Mouse (Mus musculus) kidney, adult 2 months (tissue): Measurements from ENCODE around the gene Acp6. TPM values are rescaled to one million over a fixed set of nuclear protein-coding genes. Genes with fewer than 3 reads are reported as not detected.

Experiments used
- DNase-seq: peaks from one replicate; pipeline ENCODE4 v3.0.0; 2021
- H3K27ac ChIP-seq: fragments of 200-500 bp; 2 replicates; pipeline ENCODE4 v1.5.1; 2012; ENCODE audit warnings: low read depth, low read length, control low read depth, inconsistent platforms; ENCODE audit not compliant: insufficient read depth
- H3K27me3 ChIP-seq: fragments of 200-500 bp; replicated peaks from 2 replicates; pipeline ENCODE4 v1.6.1; 2012; ENCODE audit warnings: mild to moderate bottlenecking, moderate library complexity, low read length, inconsistent platforms; ENCODE audit not compliant: control insufficient read depth, insufficient read depth
- H3K36me3 ChIP-seq: fragments of 200-500 bp; 2 replicates; pipeline ENCODE4 v1.6.1; 2012; ENCODE audit warnings: mild to moderate bottlenecking, moderate library complexity, low read length, inconsistent platforms; ENCODE audit not compliant: control insufficient read depth, insufficient read depth
- H3K4me1 ChIP-seq: fragments of 200-500 bp; 2 replicates; pipeline ENCODE4 v1.6.1; 2011; ENCODE audit warnings: low read length; ENCODE audit not compliant: control insufficient read depth, insufficient read depth
- H3K4me3 ChIP-seq: fragments of 200-500 bp; 2 replicates; pipeline ENCODE4 v1.5.1; 2011; ENCODE audit warnings: mild to moderate bottlenecking, low read depth, low read length, control low read depth; ENCODE audit not compliant: insufficient read depth
- CTCF ChIP-seq: fragments of 200-500 bp; conservative IDR thresholded peaks from 2 replicates; pipeline ENCODE4 v1.5.1; 2011; ENCODE audit warnings: low read depth, mild to moderate bottlenecking, control low read depth, low read length, moderate library complexity, mixed read lengths; ENCODE audit not compliant: insufficient read depth, insufficient read length
- POLR2A ChIP-seq: fragments of 200-500 bp; IDR thresholded peaks from one replicate; pipeline ENCODE4 v1.6.1; 2011; ENCODE audit warnings: low read depth, low read length, control low read depth
- WGBS: fragments of 180-500 bp; shearing (Covaris S2); methylation state at CpG from one replicate; pipeline ENCODE4 v1.1.7; 2018; 5-methylcytosine and 5-hydroxymethylcytosine counted together
- polyA plus RNA-seq: library from polyadenylated mRNA; depleted of rRNA; stranded (reverse); fragments of >200 nt; gene quantifications from 2 replicates; pipeline ENCODE4 v1.2.3, GENCODE M21; 2012

Acp6 gene
- polyA plus RNA-seq, 1 experiment: 67.8 TPM

DNA sequence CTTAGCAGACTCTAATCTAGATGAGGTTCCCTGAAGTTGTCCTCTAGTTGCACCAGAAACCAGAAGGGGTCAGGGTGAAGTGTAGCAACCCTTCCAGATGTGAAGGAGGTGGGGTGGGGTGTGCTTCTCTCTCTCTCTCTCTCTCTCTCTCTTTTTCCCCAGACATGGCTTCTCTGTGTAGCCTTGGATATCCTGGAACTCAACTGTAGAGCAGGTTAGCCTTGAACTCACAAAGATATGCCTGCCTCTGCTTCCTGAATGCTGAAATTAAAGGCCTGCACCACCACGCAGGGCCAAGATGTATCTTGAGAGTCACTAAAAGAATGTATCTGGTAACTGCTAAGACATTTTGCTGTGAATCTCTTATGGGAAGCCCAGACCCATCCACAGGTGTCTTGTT, 1.3 kb upstream of the Acp6 start:
- Histone ChIP-seq H3K36me3 (no peaks in the 10 kb centered on the region), H3K4me3 (no peak overlapping the region), H3K4me1 (peaks cover 3% of the 10 kb centered on the region; the same call in 1 of the 2 replicates), H3K27me3 (no peaks in the 10 kb centered on the region), H3K27ac (no peak overlapping the region)
- TF ChIP-seq CTCF (no peak), POLR2A (no peak)
- DNase-seq: no peak
- 92% methylated on average over 1 of the region's 1 CpGs for WGBS

DNA sequence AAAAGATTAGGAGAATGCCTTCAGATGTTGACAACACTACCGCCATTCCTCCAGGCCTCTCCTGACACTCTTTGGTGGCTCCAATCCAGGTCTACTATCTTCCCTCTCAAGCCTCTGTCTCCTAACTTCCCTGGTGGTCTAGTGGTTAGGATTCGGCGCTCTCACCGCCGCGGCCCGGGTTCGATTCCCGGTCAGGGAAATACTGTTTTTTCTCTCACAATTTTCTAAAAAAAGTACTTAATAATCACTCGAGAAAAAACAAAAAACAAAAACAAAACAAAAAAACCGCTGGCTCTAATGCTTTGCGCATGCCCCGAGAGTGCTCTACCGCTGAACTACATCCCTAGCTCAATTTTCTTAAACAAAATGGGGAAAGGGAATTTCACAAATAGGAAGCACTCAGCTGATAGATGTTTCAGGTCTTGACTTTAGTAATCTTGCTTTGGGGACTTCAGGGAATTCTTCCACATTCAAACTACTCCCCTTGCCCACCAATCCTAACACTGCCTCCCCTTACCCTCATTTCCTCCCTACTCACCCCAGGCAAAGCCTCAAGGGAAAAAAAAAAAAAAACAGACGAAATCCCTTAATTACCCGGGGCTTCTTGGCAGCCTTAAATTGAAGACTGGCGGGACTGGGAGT, 498 bp upstream of the Acp6 start:
- WGBS: 4% methylated on average over 17 of the region's 17 CpGs

DNA sequence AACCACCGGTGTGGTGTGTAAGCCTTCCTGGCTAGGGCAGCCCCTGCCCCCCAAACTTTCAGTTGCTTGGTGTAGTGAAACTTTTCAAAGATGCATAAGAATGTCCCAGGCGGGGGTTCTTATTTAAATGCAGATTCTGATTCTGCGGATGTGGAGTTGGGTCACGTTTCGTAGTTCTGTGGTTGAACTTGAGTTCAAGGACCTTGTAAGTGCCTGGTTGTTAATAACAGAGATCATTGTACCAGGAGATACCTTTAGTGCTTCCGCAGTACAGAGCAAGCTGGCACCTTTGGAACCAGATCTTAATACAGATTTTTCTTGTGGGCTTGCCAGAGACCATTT, 903 bp downstream of the Acp6 start:
- peak; percentile 67 for DNase-seq
- Histone ChIP-seq H3K36me3 (no peaks in the 10 kb centered on the region), H3K27ac (peak overlapping the region; percentile 64), H3K4me3 (peak overlapping the region; percentile 63), H3K27me3 (no peaks in the 10 kb centered on the region), H3K4me1 (peaks cover 3% of the 10 kb centered on the region; the same call in 1 of the 2 replicates)
- TF ChIP-seq CTCF: no peak
- no peak for TF ChIP-seq POLR2A
- whole genome bisulfite sequencing: 8% methylated on average over 6 of the region's 6 CpGs

More for the DNA sequence above, 498 bp upstream of the Acp6 start:
- H3K27me3 ChIP-seq: no peaks in the 10 kb centered on the region
- H3K36me3 ChIP-seq: no peaks in the 10 kb centered on the region
- peak; percentile 87 for DNase-seq
- peak overlapping the region; percentile 48 for H3K4me3 ChIP-seq
- peaks cover 3% of the 10 kb centered on the region; the same call in 1 of the 2 replicates for H3K4me1 ChIP-seq
- H3K27ac ChIP-seq: no peak overlapping the region
- TF ChIP-seq POLR2A: no peak
- no peak for TF ChIP-seq CTCF

DNA sequence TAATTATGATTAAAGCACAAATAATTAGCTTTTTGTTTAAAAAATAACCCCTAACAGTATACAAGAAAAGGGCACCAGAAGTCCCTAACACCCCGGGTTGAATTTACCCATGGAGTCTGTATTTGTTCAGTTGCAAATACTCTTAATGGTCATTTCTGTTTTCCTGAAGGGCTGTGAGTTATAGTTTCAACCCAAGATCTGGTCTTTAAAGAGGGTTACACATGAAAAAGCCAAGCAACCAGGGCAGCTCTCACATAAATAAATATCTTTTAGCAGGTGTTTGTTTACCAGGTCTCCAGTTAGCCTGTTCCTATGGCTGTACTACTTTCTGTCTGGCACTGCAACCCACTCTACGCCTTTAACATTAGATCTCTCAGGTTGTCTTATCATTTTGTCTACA, 1.4 kb downstream of the Acp6 start:
- TF ChIP-seq POLR2A (no peak), CTCF (no peak)
- Histone ChIP-seq H3K27me3 (no peaks in the 10 kb centered on the region), H3K36me3 (no peaks in the 10 kb centered on the region), H3K4me3 (no peak overlapping the region), H3K27ac (no peak overlapping the region), H3K4me1 (peaks cover 3% of the 10 kb centered on the region; the same call in 1 of the 2 replicates)
- DNase-seq: no peak
- 62% methylated on average over 2 of the region's 2 CpGs for WGBS

DNA sequence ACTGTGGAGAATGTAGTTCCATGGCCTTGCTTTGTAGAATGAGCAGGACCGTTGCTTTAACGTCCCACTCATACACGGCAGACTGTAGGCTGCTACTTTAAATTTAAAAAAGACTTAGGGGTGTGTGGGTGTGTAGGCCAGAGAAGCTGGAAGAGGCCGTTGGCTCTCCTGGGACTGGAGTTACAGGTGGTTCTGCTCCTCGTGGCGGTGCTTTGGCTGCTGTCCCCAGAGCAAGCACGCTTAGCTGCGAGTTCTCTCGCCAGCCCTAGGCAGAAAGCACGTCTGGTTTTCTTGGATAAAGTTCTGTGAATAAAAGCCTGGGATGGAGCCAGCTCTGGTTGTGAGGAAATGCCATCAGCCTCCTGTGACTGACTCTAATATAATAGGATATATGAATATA, 2.3 kb downstream of the Acp6 start:
- no peak overlapping the region; the same call in 1 of the 2 replicates for H3K27ac ChIP-seq
- peak; percentile 61 for DNase-seq
- H3K27me3 ChIP-seq: no peaks in the 10 kb centered on the region
- no peaks in the 10 kb centered on the region for H3K36me3 ChIP-seq
- peak overlapping the region; percentile 9; the same call in 1 of the 2 replicates for H3K4me3 ChIP-seq
- no peak for TF ChIP-seq CTCF
- TF ChIP-seq POLR2A: no peak
- 21% methylated on average over 10 of the region's 10 CpGs for WGBS
- peaks cover 3% of the 10 kb centered on the region; the same call in 1 of the 2 replicates for H3K4me1 ChIP-seq

DNA sequence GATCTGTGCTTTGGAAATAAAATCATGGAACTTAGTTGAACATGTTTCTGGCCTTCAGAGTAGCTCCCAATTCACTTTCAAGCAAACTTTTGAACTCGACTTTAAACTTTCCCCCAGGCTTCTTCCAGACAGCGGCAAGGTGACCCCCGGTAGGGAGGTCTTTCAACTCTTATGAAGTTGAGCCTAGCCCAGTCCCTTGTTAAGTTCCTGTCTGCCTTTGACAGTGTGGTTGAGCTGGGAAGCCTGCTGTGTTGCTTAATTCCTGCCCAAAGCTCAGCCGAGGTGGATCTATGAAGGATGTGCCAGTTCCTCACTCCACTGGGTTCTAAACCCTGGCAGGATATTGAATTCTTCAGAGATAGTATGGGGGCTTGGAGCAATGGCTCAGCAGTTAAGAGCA, 3.2 kb downstream of the Acp6 start:
- H3K4me1 ChIP-seq: peaks cover 3% of the 10 kb centered on the region; the same call in 1 of the 2 replicates
- no peak for TF ChIP-seq POLR2A
- TF ChIP-seq CTCF: no peak
- H3K36me3 ChIP-seq: no peaks in the 10 kb centered on the region
- H3K27me3 ChIP-seq: no peaks in the 10 kb centered on the region
- 54% methylated on average over 4 of the region's 4 CpGs for WGBS
- H3K27ac ChIP-seq: no peak overlapping the region
- no peak for DNase-seq
- no peak overlapping the region for H3K4me3 ChIP-seq

DNA sequence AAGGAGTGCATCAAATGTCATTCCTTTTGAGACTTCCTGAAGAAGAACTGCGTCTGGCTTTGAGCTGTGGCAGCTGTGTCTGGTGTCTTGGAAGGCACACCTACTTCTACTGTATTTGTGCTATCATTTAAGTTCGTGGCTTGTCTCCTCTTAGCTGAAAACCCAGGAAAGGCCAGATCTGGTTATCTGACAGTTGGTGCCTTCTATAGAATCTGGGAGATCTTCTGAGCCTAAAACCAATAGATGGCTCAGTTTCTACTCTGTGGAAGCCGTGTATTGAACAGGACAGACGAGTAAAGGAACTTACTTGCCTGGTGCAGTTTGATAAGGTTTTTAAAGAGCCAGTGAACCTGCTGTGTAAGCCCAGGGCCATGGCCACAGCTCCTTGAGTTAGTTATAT, 5.9 kb downstream of the Acp6 start:
- no peak for TF ChIP-seq CTCF
- no peak for TF ChIP-seq POLR2A

DNA sequence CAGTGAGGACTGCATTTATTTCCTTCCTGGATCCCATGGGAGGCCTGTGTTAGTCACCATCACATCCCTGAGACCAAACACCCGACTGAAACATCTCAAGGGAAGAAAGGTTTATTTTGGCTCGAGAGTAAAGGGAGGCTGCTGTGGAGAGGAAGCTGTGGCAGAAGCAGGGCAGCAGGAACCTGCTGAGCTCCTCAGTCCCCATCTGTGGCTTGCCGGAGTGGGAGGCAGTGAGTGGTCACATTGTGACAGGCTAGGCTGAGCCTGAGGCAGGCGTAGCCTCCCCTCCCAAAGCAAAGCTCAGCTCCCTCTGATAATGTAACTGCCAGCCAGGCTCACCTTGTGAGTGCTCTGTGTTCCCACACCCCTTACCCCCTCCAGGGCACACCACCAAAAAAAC, 8.5 kb downstream of the Acp6 start:
- peaks cover 7% of the 10 kb centered on the region for H3K4me1 ChIP-seq
- no peaks in the 10 kb centered on the region for H3K36me3 ChIP-seq
- no peak overlapping the region for H3K27ac ChIP-seq
- TF ChIP-seq CTCF: no peak
- TF ChIP-seq POLR2A: no peak
- no peak overlapping the region for H3K4me3 ChIP-seq
- no peak for DNase-seq
- WGBS: 58% methylated on average over 4 of the region's 4 CpGs
- no peaks in the 10 kb centered on the region for H3K27me3 ChIP-seq

More for the DNA sequence above, 5.9 kb downstream of the Acp6 start:
- Histone ChIP-seq H3K4me1 (peaks cover 3% of the 10 kb centered on the region; the same call in 1 of the 2 replicates), H3K27me3 (no peaks in the 10 kb centered on the region), H3K27ac (no peak overlapping the region), H3K4me3 (no peak overlapping the region), H3K36me3 (no peaks in the 10 kb centered on the region)
- 80% methylated on average over 4 of the region's 4 CpGs for WGBS
- DNase-seq: no peak
